Mouse (Mus musculus) lung, postnatal 14 days (tissue): ENCODE measurements at regions not wholly inside any gene's neighbourhood (a gene's known extent, or its start where the extent isn't known, plus 50 kb on each side); places are given as distances from the start of the nearest gene placed in this dataset.
A peak's percentile ranks its signal among the peaks of the same experiment; 100 is the strongest.
"Not testable (repeated sequence)": the region's sequence is repeated elsewhere in the genome, so short reads cannot be mapped to it uniquely, and the experiment has no call there.

Source experiments
- DNase-seq: peaks from one replicate; pipeline ENCODE4 v3.0.0; 2021

DNA sequence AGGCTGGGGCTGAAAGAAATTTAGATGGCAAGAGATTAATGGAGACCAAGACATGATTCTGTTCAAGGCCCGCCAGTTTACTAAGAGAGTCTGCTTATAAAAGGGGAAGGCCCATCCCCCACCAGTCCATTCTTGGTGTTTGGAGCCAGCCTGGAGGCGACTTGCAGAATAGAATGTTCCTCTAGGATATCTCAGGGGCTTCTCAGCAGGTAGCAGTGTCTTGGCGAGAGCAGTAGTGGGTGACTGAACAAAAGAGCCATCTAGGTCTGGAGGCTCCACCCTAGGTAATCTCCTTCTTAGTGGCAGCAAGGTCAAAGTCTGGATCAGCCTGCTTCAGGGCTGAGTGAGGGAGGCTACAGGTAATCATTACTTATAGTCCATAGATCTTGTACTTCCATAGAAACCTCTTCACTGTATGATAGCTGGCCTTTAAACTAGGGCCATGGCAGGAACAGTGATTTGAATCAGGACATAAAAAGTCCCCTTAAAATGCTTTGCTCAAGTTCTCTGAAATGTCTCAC, 166.0 kb upstream of the Gm5538 start:
- not testable (repeated sequence) for DNase-seq

DNA sequence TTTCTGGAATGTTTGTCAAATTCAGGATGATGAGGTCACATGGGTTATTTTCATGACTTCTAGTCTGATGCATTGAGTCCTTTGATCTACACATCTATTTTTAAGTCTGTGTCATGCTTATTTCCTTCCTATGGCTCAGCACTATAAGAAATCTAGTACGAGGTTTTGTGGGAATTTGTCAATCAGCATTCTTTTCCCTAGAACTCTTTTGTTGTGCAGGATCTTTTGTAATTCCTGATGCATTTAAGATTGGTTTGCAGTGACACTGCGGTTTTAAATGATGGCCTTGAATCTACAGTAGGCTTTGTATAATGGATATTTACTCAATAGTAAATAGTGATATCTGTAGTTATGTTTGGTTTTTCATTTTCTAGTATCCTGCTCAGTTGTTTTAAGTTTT, 187.0 kb upstream of the Gm5538 start:
- DNase-seq, result no peak

DNA sequence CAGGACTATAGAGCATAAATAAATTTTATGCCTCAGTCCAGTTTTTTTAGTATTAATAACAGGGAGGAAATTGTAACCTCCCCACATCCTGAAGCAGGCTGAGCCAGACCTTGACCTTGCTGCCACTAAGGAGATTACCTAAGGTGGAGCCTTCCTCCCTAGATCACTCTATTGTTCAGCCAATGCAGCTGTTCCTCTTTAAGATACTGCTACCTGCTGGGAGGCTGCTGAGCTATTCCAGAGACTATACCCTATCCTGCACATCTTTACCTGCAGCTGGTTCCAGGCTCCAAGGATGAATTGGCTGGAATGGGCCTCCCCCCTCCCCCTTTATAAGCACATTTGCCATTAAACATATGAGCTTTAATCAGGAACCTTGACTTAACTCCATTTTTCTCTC, 189.0 kb upstream of the Gm5538 start:
- DNase-seq, result not testable (repeated sequence)

DNA sequence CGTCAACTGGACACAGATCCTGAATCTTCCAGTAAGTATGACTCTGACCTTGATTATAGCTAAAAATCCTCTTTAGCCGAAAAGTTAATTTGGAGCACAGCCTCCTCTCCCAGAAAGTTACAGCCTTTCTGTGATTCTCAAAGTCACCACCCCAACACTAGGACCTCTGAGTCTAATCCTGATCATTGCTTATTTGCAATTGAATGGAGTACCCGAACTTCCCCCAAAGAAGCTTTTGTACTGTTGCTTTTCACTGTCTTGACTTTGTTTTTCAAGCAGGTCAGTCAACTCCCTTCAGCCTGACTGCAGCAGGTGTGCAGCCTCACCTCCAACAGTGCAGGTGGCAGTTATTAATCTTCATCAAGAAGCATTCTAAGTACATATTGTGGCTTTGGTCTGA, 189.7 kb upstream of the Gm5538 start:
- not testable (repeated sequence) for DNase-seq

DNA sequence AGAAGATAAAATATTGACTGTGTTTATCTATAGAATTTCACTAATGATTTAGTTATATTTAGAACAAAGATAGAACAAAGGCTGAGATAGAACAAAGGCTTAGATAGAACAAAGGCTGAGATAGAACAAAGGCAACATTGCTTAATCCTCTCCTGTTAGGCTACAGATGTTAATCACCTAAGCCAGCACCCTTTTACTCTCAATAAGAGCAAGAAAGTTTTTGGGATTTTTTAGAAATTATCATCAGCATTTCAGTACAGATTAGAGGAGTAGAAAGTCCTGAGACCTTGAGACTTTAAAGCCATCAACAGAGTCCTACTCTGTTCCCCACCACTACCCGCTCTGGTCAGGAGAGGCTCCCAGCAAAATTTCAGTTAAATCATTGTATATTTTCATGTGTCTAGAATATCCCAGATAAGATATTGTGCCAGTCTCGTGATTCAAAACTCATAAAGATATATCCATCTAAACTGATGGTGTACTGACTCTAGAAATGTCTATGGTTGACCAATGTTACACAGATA, 187.2 kb upstream of the Igsf10 start:
- no peak for DNase-seq

DNA sequence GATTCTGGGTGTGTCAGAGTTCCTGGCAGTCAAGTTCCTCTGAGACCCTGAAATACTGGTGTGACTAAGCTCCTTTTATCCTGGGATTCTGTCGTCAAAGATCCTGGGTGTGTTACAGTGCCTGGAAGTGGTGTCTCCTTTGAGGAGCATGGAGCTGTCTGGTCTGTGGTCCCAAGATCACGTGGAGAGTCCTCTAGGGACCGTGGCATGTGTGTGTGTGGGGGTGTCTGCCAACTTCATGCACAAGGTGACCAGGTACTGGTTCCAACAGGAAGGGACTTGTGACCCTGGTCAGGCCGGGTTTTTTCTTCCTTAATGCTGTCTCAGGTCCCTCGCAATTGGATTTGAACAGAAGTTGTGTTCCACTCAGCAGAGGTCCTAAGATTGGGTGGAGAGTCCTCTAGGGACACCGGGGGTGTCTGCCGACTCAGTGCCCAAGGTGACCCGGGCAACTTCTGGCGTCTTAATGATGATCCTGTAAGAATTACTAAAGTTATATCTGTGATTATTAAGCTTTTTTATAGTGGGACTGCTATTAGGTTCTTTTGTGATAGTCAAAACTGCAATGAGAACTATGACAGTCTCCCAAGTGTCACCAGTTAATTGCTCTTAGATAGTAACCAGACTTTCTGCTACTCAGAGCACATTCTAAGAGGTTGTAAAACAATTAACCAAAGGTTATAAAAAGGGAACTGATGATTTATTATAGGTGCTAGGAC, 186.6 kb upstream of the Igsf10 start:
- DNase-seq, result no peak

DNA sequence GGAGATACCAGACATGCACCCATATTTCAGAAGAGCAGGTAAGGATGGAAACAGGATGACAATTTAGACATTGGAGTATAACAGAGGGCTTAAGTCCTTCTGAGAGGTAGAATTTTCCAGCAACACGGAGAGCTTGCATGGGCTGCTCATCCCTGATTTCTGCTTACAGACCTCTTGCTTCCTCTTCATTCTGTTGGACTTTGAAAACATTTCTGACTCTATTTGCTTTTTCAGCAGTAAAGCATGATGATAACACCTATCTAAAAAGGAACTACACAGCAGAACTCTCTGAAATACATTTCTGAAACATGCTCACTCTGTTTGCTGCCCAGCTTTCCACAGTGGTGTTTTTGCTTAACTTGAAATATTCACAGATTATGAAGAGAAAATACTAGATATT, 176.6 kb upstream of the Igsf10 start:
- no peak for DNase-seq

DNA sequence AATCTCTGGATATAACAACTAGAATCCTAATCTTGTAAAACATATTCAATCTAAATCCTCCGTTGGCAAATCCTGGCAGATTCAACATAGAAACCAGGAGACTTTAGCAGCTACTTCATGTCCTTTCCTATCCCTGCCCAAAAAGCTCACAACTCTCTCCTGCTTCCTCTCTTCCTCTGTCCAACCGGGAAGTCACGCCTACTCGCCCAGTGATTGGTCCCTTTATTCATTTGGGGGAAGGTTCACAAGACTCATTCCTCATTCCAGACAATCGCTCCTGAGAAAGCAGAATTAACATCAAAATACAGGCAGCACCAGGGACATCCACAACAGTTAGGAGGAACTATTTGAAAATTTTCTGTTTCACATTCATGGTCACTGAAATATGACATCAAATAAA, 133.9 kb upstream of the Igsf10 start:
- DNase-seq, result no peak

DNA sequence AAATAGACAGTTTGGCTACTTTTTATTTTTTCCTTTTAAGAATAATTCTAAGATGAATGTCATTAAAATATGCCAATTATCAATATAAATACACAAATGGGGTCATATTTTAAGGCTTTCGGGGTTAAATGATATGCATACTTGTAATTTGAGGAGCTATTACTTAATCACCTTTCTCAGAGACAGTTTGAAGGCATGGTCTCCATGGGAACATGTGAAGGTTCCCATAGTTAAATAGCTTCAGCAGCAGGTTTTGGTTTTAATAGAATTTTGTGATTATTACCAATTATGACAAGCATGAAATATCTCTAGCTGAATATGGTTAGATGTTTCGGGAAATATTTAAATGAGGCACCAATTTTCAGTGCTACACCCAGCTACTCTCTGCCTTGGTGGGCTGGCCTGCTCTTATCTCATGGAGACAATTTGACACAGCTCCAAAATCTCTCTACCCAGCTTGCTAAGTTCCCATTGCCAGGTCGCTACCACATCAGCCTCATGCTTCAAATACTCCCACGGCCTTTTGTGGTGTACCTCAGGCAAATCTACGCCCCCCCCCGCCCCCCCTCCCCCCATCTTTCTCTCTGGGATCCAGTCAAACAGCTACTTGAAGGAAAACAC, 133.4 kb upstream of the Igsf10 start:
- no peak for DNase-seq

DNA sequence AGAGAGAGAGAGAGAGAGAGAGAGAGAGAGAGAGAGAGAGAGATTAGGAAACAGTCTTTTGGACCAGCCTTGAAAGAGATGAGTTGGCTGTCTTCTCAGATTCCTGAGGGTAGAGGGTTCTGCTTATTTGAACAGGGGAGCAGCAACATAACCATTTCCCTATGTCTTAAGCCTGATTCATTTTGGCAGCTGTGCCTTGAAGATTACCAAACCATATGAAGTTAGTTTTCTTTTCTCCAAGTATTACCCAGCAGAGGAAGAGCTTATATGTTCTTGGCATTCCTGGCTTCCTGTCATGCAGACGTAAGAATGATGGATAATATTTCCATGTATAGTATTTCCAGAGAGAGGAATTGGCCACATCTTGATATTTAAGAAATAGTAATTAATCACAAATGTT, 124.8 kb upstream of the Igsf10 start:
- no peak for DNase-seq

DNA sequence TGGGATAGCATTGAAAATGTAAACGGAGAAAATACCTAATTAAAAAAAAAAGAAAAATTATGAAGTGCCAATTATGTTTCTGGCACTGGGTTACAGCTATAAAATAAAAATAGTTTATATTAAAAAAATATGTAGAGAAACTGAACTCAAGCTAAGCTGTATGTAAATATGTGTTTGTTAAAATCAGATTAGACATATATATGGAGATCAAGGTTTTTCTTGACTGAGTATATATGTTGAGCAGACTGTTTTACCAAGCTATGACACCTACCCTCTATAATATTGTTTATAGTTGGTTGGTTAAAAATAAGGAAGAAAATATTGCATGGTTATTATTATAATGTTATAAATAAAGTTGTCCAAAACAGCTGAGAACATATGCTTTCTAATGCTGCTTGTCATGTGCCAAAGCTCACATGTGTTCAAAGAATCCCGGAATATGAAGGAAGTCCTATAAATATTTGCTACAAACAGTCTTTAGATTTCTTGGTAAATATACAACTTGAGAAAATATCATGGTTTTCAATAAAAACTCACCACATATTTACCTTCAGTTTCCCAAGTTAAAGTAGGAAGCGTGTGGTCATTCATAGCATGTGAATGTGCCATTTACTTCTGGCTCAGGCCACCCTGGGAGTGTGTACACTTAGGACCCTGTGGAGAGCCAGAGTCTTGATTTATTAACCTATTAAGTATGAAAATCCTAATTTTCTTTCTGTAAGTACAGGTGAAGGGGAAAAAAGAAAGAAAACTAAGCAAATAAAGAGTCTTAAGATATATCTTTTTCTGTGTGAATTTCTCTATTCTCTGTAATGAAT, 118.4 kb upstream of the Igsf10 start:
- DNase-seq, result no peak

DNA sequence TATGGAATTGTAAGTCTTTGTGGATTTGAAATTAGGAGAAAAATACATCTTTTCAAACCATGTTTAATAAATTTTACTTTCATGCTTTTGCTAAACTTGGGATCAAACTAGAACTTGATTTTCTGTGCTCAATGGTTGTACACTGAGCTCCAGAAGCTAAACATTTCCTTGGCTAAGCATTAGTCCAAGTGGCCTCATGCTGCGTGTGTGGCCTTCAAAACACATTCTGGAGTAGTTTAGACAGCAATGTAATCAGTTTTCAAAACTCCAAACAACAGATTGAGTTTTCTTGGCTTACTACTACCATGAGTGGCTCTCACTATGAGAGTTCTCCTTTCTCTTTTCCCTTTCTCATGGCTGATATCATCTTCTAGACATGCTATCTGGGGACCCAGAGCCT, 112.7 kb upstream of the Igsf10 start:
- no peak for DNase-seq

DNA sequence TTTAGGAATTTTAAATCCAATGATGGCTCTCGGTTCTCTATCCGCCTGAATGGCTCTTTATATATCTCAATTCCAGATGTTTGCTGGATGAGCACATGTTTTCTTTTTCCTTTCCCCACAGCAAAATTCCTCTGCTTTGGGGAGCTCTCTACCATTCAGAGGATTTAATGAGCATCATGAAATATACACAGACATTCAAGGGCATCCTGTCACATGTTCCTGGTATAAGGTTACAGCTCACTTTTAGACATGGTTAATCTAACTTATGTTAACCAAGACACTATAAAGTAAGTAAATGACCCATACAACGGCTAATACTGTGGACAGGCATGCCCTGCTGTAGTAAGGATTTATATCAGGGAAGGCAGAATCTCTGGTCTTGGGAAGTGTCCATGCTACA, 106.9 kb upstream of the Igsf10 start:
- DNase-seq, result no peak

DNA sequence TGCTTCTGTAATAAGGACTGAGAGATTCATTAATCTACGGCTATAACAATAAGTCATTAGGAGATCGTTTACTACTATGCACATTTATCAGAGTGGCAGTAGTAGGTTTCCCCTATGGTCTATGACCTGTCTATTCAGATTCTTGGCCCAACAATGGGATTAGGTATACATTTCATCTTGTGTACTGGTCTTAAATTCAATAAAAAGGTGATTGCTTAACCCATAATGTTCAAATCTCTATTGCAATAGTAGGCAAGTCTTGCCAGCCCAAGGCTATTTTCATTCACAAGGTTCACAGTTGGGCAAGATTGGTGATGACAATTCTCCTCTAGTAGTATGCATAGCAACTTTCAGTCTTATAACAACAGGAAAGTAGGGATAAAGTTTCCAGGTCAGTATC, 79.4 kb upstream of the Igsf10 start:
- no peak for DNase-seq

DNA sequence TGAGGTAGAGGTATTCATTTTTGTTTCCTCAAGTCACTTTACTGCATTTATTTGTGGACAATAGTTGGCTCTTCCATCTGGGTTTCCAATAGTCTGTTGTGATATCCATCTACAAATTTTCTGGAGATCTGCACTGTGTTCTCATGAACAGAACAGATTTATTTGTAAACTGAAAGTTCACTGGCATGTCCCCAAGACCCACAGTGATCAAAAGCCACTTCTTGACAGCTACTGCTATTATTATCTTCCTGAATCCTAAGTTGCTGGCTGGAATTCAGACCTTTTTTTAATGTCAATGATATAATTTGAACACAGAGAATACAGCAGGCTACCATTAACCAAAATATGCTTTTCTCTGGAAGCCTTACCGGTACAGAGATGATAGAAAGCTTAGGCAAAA, 64.9 kb upstream of the Igsf10 start:
- peak; percentile 22 for DNase-seq

DNA sequence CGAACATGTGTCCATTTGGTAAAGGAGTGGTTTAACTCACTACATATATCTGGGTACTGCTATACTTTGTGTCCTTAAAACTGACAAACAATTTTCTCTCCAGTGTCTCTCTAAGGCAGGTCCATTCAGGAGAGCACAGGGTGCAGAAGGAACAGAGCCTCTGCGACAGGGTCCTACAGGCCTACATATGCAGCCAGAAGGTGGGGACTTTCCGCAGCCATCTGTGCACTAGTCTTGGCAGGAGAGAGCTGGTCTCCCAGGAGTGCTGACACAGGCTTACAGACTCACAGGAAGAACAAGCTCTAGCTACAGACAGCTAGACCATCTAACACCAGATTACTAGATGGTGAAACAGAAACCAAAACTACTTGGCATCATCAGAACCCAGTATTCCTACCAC, 61.8 kb upstream of the Igsf10 start:
- DNase-seq, result no peak

DNA sequence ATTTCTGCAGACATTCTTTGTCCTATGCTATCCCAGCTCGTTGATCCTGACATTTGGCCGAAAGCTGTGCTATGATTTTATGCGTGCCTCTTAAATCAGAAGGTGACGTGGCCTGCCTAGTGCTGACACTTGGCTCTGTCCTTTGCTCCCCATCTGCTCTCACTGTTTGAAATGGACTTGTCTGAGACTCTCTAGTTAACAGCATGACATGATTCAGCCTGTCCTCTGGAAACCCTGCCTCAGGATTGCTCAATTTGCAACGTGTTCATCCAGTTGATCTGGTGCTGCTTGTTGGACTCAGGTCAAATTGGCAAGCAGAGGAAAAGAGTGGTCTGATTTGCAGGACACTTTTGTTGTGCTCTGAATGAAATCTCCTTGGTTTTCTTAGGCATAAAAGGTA, 57.7 kb upstream of the Igsf10 start:
- peak; percentile 64 for DNase-seq

DNA sequence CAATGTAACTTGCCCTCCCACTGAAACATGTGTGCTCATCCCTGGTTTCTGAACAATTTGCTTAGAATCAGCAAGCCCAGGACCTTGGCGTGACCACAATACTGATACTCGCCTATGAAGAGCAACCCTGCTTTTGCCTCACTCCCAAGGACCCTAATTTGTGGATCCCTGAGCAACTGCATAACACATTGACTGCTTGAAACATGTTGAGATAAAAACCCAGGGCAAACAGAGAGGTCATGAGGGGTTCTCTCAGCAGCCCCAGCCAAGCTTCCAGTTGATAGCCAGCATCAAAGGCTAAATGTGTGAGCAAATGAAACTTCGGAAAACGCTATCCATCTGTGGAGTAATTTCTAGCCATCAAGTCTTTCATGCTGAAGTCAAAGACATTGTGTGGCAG, 57.2 kb upstream of the Igsf10 start:
- DNase-seq, result no peak
